Mouse (Mus musculus) olfactory bulb, adult 2 months (tissue): ENCODE results near the gene Lrrc10b.

Experiments used
- CTCF ChIP-seq: fragments of 200-500 bp; IDR thresholded peaks from 2 replicates; pipeline ENCODE4 v1.5.1; 2012; ENCODE audit warnings: low read depth, mild to moderate bottlenecking, low read length, moderate library complexity; ENCODE audit not compliant: insufficient read depth
- POLR2A ChIP-seq: fragments of 200-500 bp; IDR thresholded peaks from 2 replicates; pipeline ENCODE4 v1.6.1; 2012; ENCODE audit warnings: mild to moderate bottlenecking, low read depth, low read length, moderate library complexity; ENCODE audit not compliant: insufficient read depth

- TF ChIP-seq CTCF (no peak), POLR2A (no peak)
These were observed 32.5 kb downstream of the Lrrc10b start for GRCm38 (mm10) chr19:10424751-10425150.
